Mouse (Mus musculus) CH12.LX (cell line): ENCODE measurements around the gene Ldha. TPM values are rescaled to one million over a fixed set of nuclear protein-coding genes. Genes with fewer than 3 reads are reported as not detected.

Experiments
- DNase-seq: peaks from one replicate; pipeline ENCODE4 v3.0.0-alpha.2; 2013; ENCODE audit errors: extremely low read depth
- H3K27ac ChIP-seq: 2 replicates; pipeline ENCODE4 v1.5.1; 2012; ENCODE audit warnings: low read depth, mild to moderate bottlenecking, control low read depth, moderate library complexity; ENCODE audit not compliant: insufficient read depth
- H3K27me3 ChIP-seq: replicated peaks from 2 replicates; pipeline ENCODE3; 2012; ENCODE audit warnings: inconsistent platforms
- H3K36me3 ChIP-seq, 2 experiments: replicated peaks in 1 of 2; 2 replicates each; pipeline versions ENCODE3 to v1.6.1; 2012; ENCODE audit warnings: inconsistent platforms in 1 of 2, low read length in 1 of 2, mild to moderate bottlenecking in 1 of 2, mixed read lengths in 1 of 2, moderate library complexity in 1 of 2; ENCODE audit not compliant: control insufficient read depth in 1 of 2, insufficient read depth in 1 of 2
- H3K4me1 ChIP-seq, 2 experiments: 2 replicates each; pipeline ENCODE4 v1.6.1; 2012; ENCODE audit warnings: inconsistent platforms in 1 of 2, moderate library complexity in 1 of 2; ENCODE audit not compliant: insufficient read depth in 2 of 2, control insufficient read depth in 1 of 2
- H3K4me2 ChIP-seq: 2 replicates; pipeline ENCODE4 v1.6.1; 2012; ENCODE audit warnings: low read depth, mild to moderate bottlenecking, control low read depth; ENCODE audit not compliant: poor library complexity, insufficient read depth, severe bottlenecking
- H3K4me3 ChIP-seq, 3 experiments: fragments of 150-350 bp in 1 of 3; sonication (generic) in 1 of 3; replicated peaks in 1 of 3; 2 replicates each; pipeline versions ENCODE3 to v1.5.1; 2011 to 2012; ENCODE audit warnings: low read depth in 2 of 3, low read length in 2 of 3, mild to moderate bottlenecking in 2 of 3, moderate library complexity in 2 of 3, control low read depth in 1 of 3, improper control_type of control experiment in 1 of 3, inconsistent platforms in 1 of 3, mixed read lengths in 1 of 3; ENCODE audit not compliant: poor library complexity in 1 of 3
- H3K79me2 ChIP-seq: replicated peaks from 2 replicates; pipeline ENCODE4 v1.6.1; 2012; ENCODE audit warnings: mild to moderate bottlenecking, moderate library complexity; ENCODE audit not compliant: control insufficient read depth, poor library complexity, insufficient read depth, severe bottlenecking; ENCODE audit errors: extremely low read depth
- H3K9ac ChIP-seq: 2 replicates; pipeline ENCODE4 v1.6.1; 2012; ENCODE audit warnings: low read depth, mild to moderate bottlenecking, control low read depth, moderate library complexity; ENCODE audit not compliant: insufficient read depth
- H3K9me3 ChIP-seq: replicated peaks from 2 replicates; pipeline ENCODE3; 2012; ENCODE audit warnings: low read length, inconsistent platforms, mixed read lengths
- CHD1 ChIP-seq: IDR thresholded peaks from 2 replicates; pipeline ENCODE4 v1.6.1; 2012; ENCODE audit warnings: low read depth, low read length, improper control_type of control experiment, inconsistent platforms
- CHD2 ChIP-seq: IDR thresholded peaks from 2 replicates; pipeline ENCODE4 v1.6.1; 2011; ENCODE audit warnings: low read length, improper control_type of control experiment
- CTCF ChIP-seq, 2 experiments: IDR thresholded peaks in 1 of 2; conservative IDR thresholded peaks in 1 of 2; 2 replicates each; pipeline ENCODE4 v1.5.1; 2011 to 2012; ENCODE audit warnings: low read depth in 2 of 2, low read length in 2 of 2, improper control_type of control experiment in 1 of 2, inconsistent platforms in 1 of 2, mild to moderate bottlenecking in 1 of 2, moderate library complexity in 1 of 2
- E2F4 ChIP-seq: IDR thresholded peaks from 2 replicates; pipeline ENCODE4 v1.6.1; 2011; ENCODE audit warnings: low read depth, low read length, improper control_type of control experiment; ENCODE audit not compliant: insufficient replicate concordance
- ELF1 ChIP-seq: IDR thresholded peaks from 2 replicates; pipeline ENCODE4 v1.6.1; 2014; ENCODE audit warnings: low read depth, mild to moderate bottlenecking, inconsistent platforms, low read length, improper control_type of control experiment
- EP300 ChIP-seq: IDR thresholded peaks from 2 replicates; pipeline ENCODE4 v1.6.1; 2011; ENCODE audit warnings: low read length, improper control_type of control experiment
- ETS1 ChIP-seq: conservative IDR thresholded peaks from 2 replicates; pipeline ENCODE4 v1.6.1; 2012; ENCODE audit warnings: low read depth, mild to moderate bottlenecking, inconsistent platforms, low read length, improper control_type of control experiment, moderate library complexity
- GABPA ChIP-seq: IDR thresholded peaks from 2 replicates; pipeline ENCODE4 v1.6.1; 2012; ENCODE audit warnings: low read depth, low read length, improper control_type of control experiment, inconsistent platforms; ENCODE audit not compliant: insufficient replicate concordance
- IRF4 ChIP-seq: IDR thresholded peaks from 2 replicates; pipeline ENCODE4 v1.6.1; 2014; ENCODE audit warnings: low read depth, mild to moderate bottlenecking, inconsistent platforms, low read length, improper control_type of control experiment
- JUN ChIP-seq: IDR thresholded peaks from 2 replicates; pipeline ENCODE4 v1.6.1; 2011; ENCODE audit warnings: low read depth, mild to moderate bottlenecking, low read length, improper control_type of control experiment, moderate library complexity; ENCODE audit not compliant: insufficient read depth
- MAFK ChIP-seq: IDR thresholded peaks from 2 replicates; pipeline ENCODE4 v1.6.1; 2011; ENCODE audit warnings: low read length, improper control_type of control experiment; ENCODE audit not compliant: insufficient replicate concordance
- NRF1 ChIP-seq: IDR thresholded peaks from 2 replicates; pipeline ENCODE4 v1.6.1; 2014; ENCODE audit warnings: low read depth, mild to moderate bottlenecking, inconsistent platforms, low read length, improper control_type of control experiment, moderate library complexity
- POLR2A ChIP-seq: IDR thresholded peaks from 2 replicates; pipeline ENCODE4 v1.6.1; 2011; ENCODE audit warnings: low read depth, mild to moderate bottlenecking, improper control_type of control experiment, low read length
- RCOR1 ChIP-seq: conservative IDR thresholded peaks from 2 replicates; pipeline ENCODE4 v1.6.1; 2012; ENCODE audit warnings: low read depth, mild to moderate bottlenecking, inconsistent platforms, low read length, improper control_type of control experiment
- SIN3A ChIP-seq: IDR thresholded peaks from 2 replicates; pipeline ENCODE4 v1.6.1; 2012; ENCODE audit warnings: low read length, improper control_type of control experiment, inconsistent platforms
- TBP ChIP-seq: conservative IDR thresholded peaks from 2 replicates; pipeline ENCODE4 v1.6.1; 2011; ENCODE audit warnings: low read depth, low read length, improper control_type of control experiment
- TCF12 ChIP-seq: IDR thresholded peaks from 2 replicates; pipeline ENCODE4 v1.6.1; 2014; ENCODE audit warnings: low read depth, mild to moderate bottlenecking, inconsistent platforms, low read length, improper control_type of control experiment
- USF1 ChIP-seq: IDR thresholded peaks from 2 replicates; pipeline ENCODE4 v1.6.1; 2014; ENCODE audit warnings: low read depth, mild to moderate bottlenecking, inconsistent platforms, low read length, improper control_type of control experiment
- USF2 ChIP-seq: conservative IDR thresholded peaks from 2 replicates; pipeline ENCODE4 v1.6.1; 2011; ENCODE audit warnings: low read depth, low read length, improper control_type of control experiment
- ZC3H11A ChIP-seq: IDR thresholded peaks from 2 replicates; pipeline ENCODE4 v1.6.1; 2012; ENCODE audit warnings: low read depth, mild to moderate bottlenecking, inconsistent platforms, low read length, improper control_type of control experiment
- ZKSCAN1 ChIP-seq: IDR thresholded peaks from 2 replicates; pipeline ENCODE4 v1.6.1; 2012; ENCODE audit warnings: low read depth, inconsistent platforms, low read length, improper control_type of control experiment, borderline replicate concordance
- ZMIZ1 ChIP-seq: IDR thresholded peaks from 2 replicates; pipeline ENCODE4 v1.6.1; 2012; ENCODE audit warnings: low read depth, mild to moderate bottlenecking, inconsistent platforms, low read length, improper control_type of control experiment
- ZNF384 ChIP-seq: IDR thresholded peaks from 2 replicates; pipeline ENCODE4 v1.6.1; 2012; ENCODE audit warnings: low read depth, low read length, improper control_type of control experiment, inconsistent platforms
- dilution Hi-C: fragments of 300-500 bp; cut with MboI; formaldehyde crosslinking; loops from 2 replicates; pipeline ENCODE4 v1.14.3; 2020; ENCODE audit warnings: low sequenced_read_pairs; ENCODE audit not compliant: extremely low pct_unique_long_range_greater_than_20kb, extremely low pct_ligation_motif_present
- in situ Hi-C: fragments of 300-500 bp; cut with MboI; formaldehyde crosslinking; loops from 3 replicates; pipeline ENCODE4 v1.14.3; 2019; ENCODE audit warnings: low sequenced_read_pairs, low pct_ligation_motif_present, low pct_unique_long_range_greater_than_20kb, mixed read lengths
- polyA plus RNA-seq: library from polyadenylated mRNA; unstranded; fragments of >175 nt; gene quantifications from 2 replicates; pipeline ENCODE4 v1.2.1, GENCODE M21; 2012; ENCODE audit warnings: low read depth; ENCODE audit not compliant: insufficient read length
- total RNA-seq, 2 experiments: library from RNA; depleted of rRNA; stranded (reverse); fragments of 300-350 nt in 1 of 2; fragments of >200 nt in 1 of 2; gene quantifications; 2 replicates each; pipeline ENCODE4 v1.2.3; 2012 to 2014

Gene Ldha
- total and polyA plus RNA-seq, 3 experiments: 970 to 1,555 (median 1,199) TPM

- Histone ChIP-seq H3K4me2 (no peak overlapping the region), H3K4me1 (peaks cover 0 to 11% of the 10 kb centered on the region in 2 experiments; a peak in 2 of 4 replicates), H3K9ac (no peak overlapping the region), H3K36me3 (no peaks in the 10 kb centered on the region), H3K79me2 (no peaks in the 10 kb centered on the region), H3K27me3 (no peaks in the 10 kb centered on the region), H3K27ac (no peak overlapping the region), H3K9me3 (no peaks in the 10 kb centered on the region), H3K4me3 (no peak overlapping the region)
- no peak for DNase-seq
- dilution Hi-C loops (no loop called here), in situ Hi-C loops (no loop called here)
- TF ChIP-seq RCOR1 (no peak), GABPA (no peak), ZNF384 (no peak), TCF12 (no peak), ZMIZ1 (no peak), NRF1 (no peak), USF2 (no peak)
Measured at GRCm38 (mm10) chr7:46877255-46877654, 36.0 kb downstream of the Ldha start.

- dilution Hi-C loops: no loop called here
- no peak for TF ChIP-seq CHD2
- TF ChIP-seq MAFK: no peak
- TF ChIP-seq EP300: no peak
- no peak for TF ChIP-seq USF1
- TF ChIP-seq TBP: no peak
- TF ChIP-seq ETS1: no peak
- no peak for TF ChIP-seq ZKSCAN1
- no peak for TF ChIP-seq GABPA
- TF ChIP-seq ELF1: no peak
- no peak for TF ChIP-seq IRF4
- TF ChIP-seq CHD1: no peak
- TF ChIP-seq ZNF384: no peak
- no peak for TF ChIP-seq CTCF (conservative IDR thresholded peaks at IDR 0.05 in 1 of 2, IDR thresholded peaks at IDR 0.05 in 1 of 2; ENCODE audit: low read depth in 2 of 2, low read length in 2 of 2)
- TF ChIP-seq ZC3H11A: no peak
- TF ChIP-seq SIN3A: no peak
- TF ChIP-seq NRF1: no peak
- TF ChIP-seq E2F4: no peak
- TF ChIP-seq JUN: no peak
- no peak for TF ChIP-seq POLR2A
- TF ChIP-seq RCOR1: no peak
- H3K9ac ChIP-seq: no peak overlapping the region
- H3K9me3 ChIP-seq: no peaks in the 10 kb centered on the region
- no peak overlapping the region for H3K4me2 ChIP-seq
- H3K4me3 ChIP-seq: no peak overlapping the region
- no peaks in the 10 kb centered on the region for H3K27me3 ChIP-seq
- H3K27ac ChIP-seq: no peak overlapping the region
- H3K79me2 ChIP-seq: no peaks in the 10 kb centered on the region
- H3K36me3 ChIP-seq: peaks cover 0 to 2% of the 10 kb centered on the region in 2 experiments
- no peak for DNase-seq
- H3K4me1 ChIP-seq: peaks cover 2 to 14% of the 10 kb centered on the region in 2 experiments; a peak in 2 of 4 replicates
- in situ Hi-C loops: no loop called here
Measured at GRCm38 (mm10) chr7:46879851-46880250, 38.6 kb downstream of the Ldha start.
